Mouse (Mus musculus): Measurements from ENCODE around the gene Lyst. TPM values are rescaled to one million over a fixed set of nuclear protein-coding genes. Genes with fewer than 3 reads are reported as not detected.
A peak's percentile ranks its signal among the peaks of the same experiment; 100 is the strongest.
"Not testable (repeated sequence)": the region's sequence is repeated elsewhere in the genome, so short reads cannot be mapped to it uniquely, and the experiment has no call there.

Lyst gene
- 30.3 and 35.2 TPM in 2 replicates for total RNA-seq (2014; rRNA removed)
- polyA plus RNA-seq (2012; rRNA removed): 2.3 and 16.9 TPM in 2 replicates

- H3K27me3 ChIP-seq (ENCODE audit: control insufficient read depth, insufficient read depth, low read length): no peaks in the 10 kb centered on the region
- TF ChIP-seq POLR2A (IDR thresholded peaks at IDR 0.05; ENCODE audit: extremely low read depth, insufficient read depth, low read length) (peak; percentile 80), CTCF (IDR thresholded peaks at IDR 0.05; ENCODE audit: low read depth, low read length) (0 out of 2 replicates have a peak, but pooled peaks have one; percentile 8)
- peak within 1 kb of the TSS; percentile 65 for H3K4me3 ChIP-seq (ENCODE audit: insufficient read depth, low read depth, low read length)
- under 1% methylated on average over 87 of the region's 88 CpGs for WGBS
- H3K4me1 ChIP-seq (ENCODE audit: control insufficient read depth, insufficient read depth, low read length): peaks cover 7% of the 10 kb centered on the region; the same call in 1 of the 2 replicates
- H3K9ac ChIP-seq (ENCODE audit: low read depth, low read length): peak within 1 kb of the TSS; percentile 67
- no peaks in the 10 kb centered on the region; the same call in 1 of the 2 replicates for H3K79me2 ChIP-seq (ENCODE audit: control insufficient read depth, insufficient read depth, low read length)
- no peaks in the 10 kb centered on the region for H3K36me3 ChIP-seq (ENCODE audit: control insufficient read depth, insufficient read depth, low read length)
- peak within 1 kb of the TSS; percentile 61 for H3K27ac ChIP-seq (replicated peaks; ENCODE audit: insufficient read depth, low read depth, low read length)
- DNase-seq (ENCODE audit: extremely low read depth, low read depth, low spot score): peak; percentile 94
Observed at GRCm38 (mm10) chr13:13590048-13591011, at the start of gene Lyst. TSS of gene Lyst (plus strand) at chr13:13590397.

GRCm38 (mm10) chr13:13543073-13543472 is 47.1 kb upstream of the Lyst start:
- not testable (repeated sequence) for H3K27me3 ChIP-seq (ENCODE audit: control insufficient read depth, insufficient read depth, low read length); H3K4me1 ChIP-seq (ENCODE audit: control insufficient read depth, insufficient read depth, low read length); H3K79me2 ChIP-seq (ENCODE audit: control insufficient read depth, insufficient read depth, low read length); H3K27ac ChIP-seq (replicated peaks; ENCODE audit: insufficient read depth, low read depth, low read length); H3K9ac ChIP-seq (ENCODE audit: low read depth, low read length); DNase-seq (ENCODE audit: extremely low read depth, low read depth, low spot score); H3K36me3 ChIP-seq (ENCODE audit: control insufficient read depth, insufficient read depth, low read length); H3K4me3 ChIP-seq (ENCODE audit: insufficient read depth, low read depth, low read length)
- whole genome bisulfite sequencing: 96% methylated on average over 10 of the region's 10 CpGs

- no peaks in the 10 kb centered on the region for H3K36me3 ChIP-seq (ENCODE audit: control insufficient read depth, insufficient read depth, low read length)
- DNase-seq (ENCODE audit: extremely low read depth, low read depth, low spot score): no peak
- 76% methylated on average over 3 of the region's 3 CpGs for WGBS
- H3K27me3 ChIP-seq (ENCODE audit: control insufficient read depth, insufficient read depth, low read length): no peaks in the 10 kb centered on the region
- H3K4me1 ChIP-seq (ENCODE audit: control insufficient read depth, insufficient read depth, low read length): no peaks in the 10 kb centered on the region; the same call in 1 of the 2 replicates
- H3K4me3 ChIP-seq (ENCODE audit: insufficient read depth, low read depth, low read length): no peak overlapping the region
- no peak for TF ChIP-seq POLR2A (IDR thresholded peaks at IDR 0.05; ENCODE audit: extremely low read depth, insufficient read depth, low read length)
- no peak overlapping the region for H3K9ac ChIP-seq (ENCODE audit: low read depth, low read length)
- no peak overlapping the region for H3K27ac ChIP-seq (replicated peaks; ENCODE audit: insufficient read depth, low read depth, low read length)
- no peaks in the 10 kb centered on the region for H3K79me2 ChIP-seq (ENCODE audit: control insufficient read depth, insufficient read depth, low read length)
Observed at GRCm38 (mm10) chr13:13546792-13547191, 43.4 kb upstream of the Lyst start.

- H3K9ac ChIP-seq (ENCODE audit: low read depth, low read length): no peak overlapping the region
- no peaks in the 10 kb centered on the region for H3K36me3 ChIP-seq (ENCODE audit: control insufficient read depth, insufficient read depth, low read length)
- 94% methylated on average over 4 of the region's 4 CpGs for WGBS
- no peak for DNase-seq (ENCODE audit: extremely low read depth, low read depth, low spot score)
- no peaks in the 10 kb centered on the region; the same call in 1 of the 2 replicates for H3K4me1 ChIP-seq (ENCODE audit: control insufficient read depth, insufficient read depth, low read length)
- no peak for TF ChIP-seq POLR2A (IDR thresholded peaks at IDR 0.05; ENCODE audit: extremely low read depth, insufficient read depth, low read length)
- TF ChIP-seq CTCF (IDR thresholded peaks at IDR 0.05; ENCODE audit: low read depth, low read length): no peak
- H3K79me2 ChIP-seq (ENCODE audit: control insufficient read depth, insufficient read depth, low read length): no peaks in the 10 kb centered on the region
- no peaks in the 10 kb centered on the region for H3K27me3 ChIP-seq (ENCODE audit: control insufficient read depth, insufficient read depth, low read length)
- no peak overlapping the region for H3K4me3 ChIP-seq (ENCODE audit: insufficient read depth, low read depth, low read length)
- no peak overlapping the region for H3K27ac ChIP-seq (replicated peaks; ENCODE audit: insufficient read depth, low read depth, low read length)
Observed at GRCm38 (mm10) chr13:13547889-13548288, 42.3 kb upstream of the Lyst start.

GRCm38 (mm10) chr13:13548431-13549190 is 41.6 kb upstream of the Lyst start:
- Histone ChIP-seq H3K79me2 (ENCODE audit: control insufficient read depth, insufficient read depth, low read length) (no peaks in the 10 kb centered on the region), H3K27ac (replicated peaks; ENCODE audit: insufficient read depth, low read depth, low read length) (no peak overlapping the region), H3K9ac (ENCODE audit: low read depth, low read length) (no peak overlapping the region), H3K4me1 (ENCODE audit: control insufficient read depth, insufficient read depth, low read length) (no peaks in the 10 kb centered on the region; the same call in 1 of the 2 replicates), H3K36me3 (ENCODE audit: control insufficient read depth, insufficient read depth, low read length) (no peaks in the 10 kb centered on the region), H3K4me3 (ENCODE audit: insufficient read depth, low read depth, low read length) (no peak overlapping the region), H3K27me3 (ENCODE audit: control insufficient read depth, insufficient read depth, low read length) (no peaks in the 10 kb centered on the region)
- WGBS: 90% methylated on average over 6 of the region's 6 CpGs
- TF ChIP-seq POLR2A (IDR thresholded peaks at IDR 0.05; ENCODE audit: extremely low read depth, insufficient read depth, low read length) (no peak), CTCF (IDR thresholded peaks at IDR 0.05; ENCODE audit: low read depth, low read length) (no peak)
- no peak for DNase-seq (ENCODE audit: extremely low read depth, low read depth, low spot score)
